Mouse (Mus musculus) liver, embryonic 14 days (tissue): ENCODE results near the gene 5730507C01Rik. TPM values are rescaled to one million over a fixed set of nuclear protein-coding genes. Genes with fewer than 3 reads are reported as not detected.

Experiments
- polyA plus RNA-seq: library from polyadenylated mRNA; depleted of rRNA; stranded (reverse); fragments of >200 nt; gene quantifications from 2 replicates; pipeline ENCODE4 v1.2.3, GENCODE M21; 2012; rRNA removed

Gene 5730507C01Rik
- 0.03 and 0.06 TPM in 2 replicates for polyA plus RNA-seq

GRCm38 (mm10) chr12:18514171-18514570 lies at the start of gene 5730507C01Rik:
TSS of gene 5730507C01Rik (plus strand) at chr12:18514510.

